Mouse (Mus musculus): Measurements from ENCODE around the gene Ryr2. TPM values are rescaled to one million over a fixed set of nuclear protein-coding genes. Genes with fewer than 3 reads are reported as not detected.

The Ryr2 gene
- polyA plus RNA-seq, 1 experiment from 2014 or later, result 22.0 TPM

GRCm38 (mm10) chr13:11880503-11881227 lies 226.1 kb downstream of the Ryr2 start:
- no peaks in the 10 kb centered on the region for H3K9me3 ChIP-seq
- no peak overlapping the region for H3K4me3 ChIP-seq
- H3K36me3 ChIP-seq, result peaks cover 34% of the 10 kb centered on the region; the same call in 1 of the 2 replicates
- H3K27ac ChIP-seq, result no peak overlapping the region
- no peak for DNase-seq (ENCODE audit: low spot score)
- no peaks in the 10 kb centered on the region for H3K27me3 ChIP-seq (ENCODE audit: insufficient read depth, poor library complexity, severe bottlenecking)
- WGBS, result 82% methylated on average over 10 of the region's 10 CpGs
- H3K4me1 ChIP-seq, result 0 out of 2 replicates have a peak, but pooled peaks cover 3% of the 10 kb centered on the region

GRCm38 (mm10) chr13:11879037-11879436 lies 227.7 kb downstream of the Ryr2 start:
- 0 out of 2 replicates have a peak, but pooled peaks cover 3% of the 10 kb centered on the region for H3K4me1 ChIP-seq
- H3K27me3 ChIP-seq (ENCODE audit: insufficient read depth, poor library complexity, severe bottlenecking), result no peaks in the 10 kb centered on the region
- H3K36me3 ChIP-seq, result peaks cover 30% of the 10 kb centered on the region; the same call in 1 of the 2 replicates
- H3K9me3 ChIP-seq, result no peaks in the 10 kb centered on the region
- DNase-seq (ENCODE audit: low spot score), result no peak
- 62% methylated on average over 3 of the region's 3 CpGs for WGBS
- no peak overlapping the region for H3K4me3 ChIP-seq
- H3K27ac ChIP-seq, result no peak overlapping the region

- Histone ChIP-seq H3K4me1 (0 out of 2 replicates have a peak, but pooled peaks cover 3% of the 10 kb centered on the region), H3K9me3 (no peaks in the 10 kb centered on the region), H3K27me3 (ENCODE audit: insufficient read depth, poor library complexity, severe bottlenecking) (no peaks in the 10 kb centered on the region), H3K27ac (no peak overlapping the region), H3K36me3 (peaks cover 26% of the 10 kb centered on the region; the same call in 1 of the 2 replicates), H3K4me3 (no peak overlapping the region)
- DNase-seq (ENCODE audit: low spot score), result no peak
- WGBS, result 0% methylated on average over 1 of the region's 1 CpGs
These were observed 231.9 kb downstream of the Ryr2 start for GRCm38 (mm10) chr13:11874852-11875251.

GRCm38 (mm10) chr13:11869971-11870370 lies 236.8 kb downstream of the Ryr2 start:
- H3K36me3 ChIP-seq, result peaks cover 26% of the 10 kb centered on the region; the same call in 1 of the 2 replicates
- no peaks in the 10 kb centered on the region for H3K27me3 ChIP-seq (ENCODE audit: insufficient read depth, poor library complexity, severe bottlenecking)
- DNase-seq (ENCODE audit: low spot score), result no peak
- no peak overlapping the region for H3K27ac ChIP-seq
- no peak overlapping the region for H3K4me3 ChIP-seq
- H3K4me1 ChIP-seq, result no peaks in the 10 kb centered on the region
- H3K9me3 ChIP-seq, result no peaks in the 10 kb centered on the region
- WGBS, result 69% methylated on average over 1 of the region's 1 CpGs

GRCm38 (mm10) chr13:11869486-11869885 lies 237.3 kb downstream of the Ryr2 start:
- H3K9me3 ChIP-seq, result no peaks in the 10 kb centered on the region
- peaks cover 26% of the 10 kb centered on the region; the same call in 1 of the 2 replicates for H3K36me3 ChIP-seq
- no peak overlapping the region for H3K4me3 ChIP-seq
- no peak overlapping the region for H3K27ac ChIP-seq
- WGBS, result 72% methylated on average over 2 of the region's 2 CpGs
- DNase-seq (ENCODE audit: low spot score), result no peak
- H3K4me1 ChIP-seq, result no peaks in the 10 kb centered on the region
- H3K27me3 ChIP-seq (ENCODE audit: insufficient read depth, poor library complexity, severe bottlenecking), result no peaks in the 10 kb centered on the region

- H3K9me3 ChIP-seq, result no peaks in the 10 kb centered on the region
- WGBS, result 76% methylated on average over 2 of the region's 2 CpGs
These were observed 237.8 kb downstream of the Ryr2 start for GRCm38 (mm10) chr13:11868979-11869378.

GRCm38 (mm10) chr13:11868056-11868455 lies 238.7 kb downstream of the Ryr2 start:
- Histone ChIP-seq H3K4me3 (no peak overlapping the region), H3K9me3 (no peaks in the 10 kb centered on the region), H3K4me1 (no peaks in the 10 kb centered on the region), H3K27me3 (ENCODE audit: insufficient read depth, poor library complexity, severe bottlenecking) (no peaks in the 10 kb centered on the region), H3K36me3 (peaks cover 26% of the 10 kb centered on the region; the same call in 1 of the 2 replicates), H3K27ac (no peak overlapping the region)
- no peak for DNase-seq (ENCODE audit: low spot score)
- 71% methylated on average over 7 of the region's 7 CpGs for WGBS

More at GRCm38 (mm10) chr13:11868979-11869378, 237.8 kb downstream of the Ryr2 start:
- no peak for DNase-seq (ENCODE audit: low spot score)
- Histone ChIP-seq H3K36me3 (peaks cover 26% of the 10 kb centered on the region; the same call in 1 of the 2 replicates), H3K4me3 (no peak overlapping the region), H3K27me3 (ENCODE audit: insufficient read depth, poor library complexity, severe bottlenecking) (no peaks in the 10 kb centered on the region), H3K4me1 (no peaks in the 10 kb centered on the region), H3K27ac (no peak overlapping the region)

- H3K36me3 ChIP-seq, result peaks cover 34% of the 10 kb centered on the region; the same call in 1 of the 2 replicates
- 81% methylated on average over 3 of the region's 3 CpGs for WGBS
These were observed 241.5 kb downstream of the Ryr2 start for GRCm38 (mm10) chr13:11865261-11865660.

GRCm38 (mm10) chr13:11851691-11852090 lies 255.1 kb downstream of the Ryr2 start:
- DNase-seq (ENCODE audit: low spot score), result no peak
- 87% methylated on average over 3 of the region's 3 CpGs for WGBS
- Histone ChIP-seq H3K36me3 (peaks cover 26% of the 10 kb centered on the region; the same call in 1 of the 2 replicates), H3K4me1 (no peaks in the 10 kb centered on the region), H3K4me3 (no peak overlapping the region), H3K9me3 (no peaks in the 10 kb centered on the region), H3K27ac (no peak overlapping the region), H3K27me3 (ENCODE audit: insufficient read depth, poor library complexity, severe bottlenecking) (no peaks in the 10 kb centered on the region)

More at GRCm38 (mm10) chr13:11865261-11865660, 241.5 kb downstream of the Ryr2 start:
- Histone ChIP-seq H3K4me1 (no peaks in the 10 kb centered on the region), H3K27ac (no peak overlapping the region), H3K27me3 (ENCODE audit: insufficient read depth, poor library complexity, severe bottlenecking) (no peaks in the 10 kb centered on the region), H3K9me3 (no peaks in the 10 kb centered on the region), H3K4me3 (no peak overlapping the region)
- no peak for DNase-seq (ENCODE audit: low spot score)

GRCm38 (mm10) chr13:11843889-11844288 lies 262.9 kb downstream of the Ryr2 start:
- Histone ChIP-seq H3K36me3 (peaks cover 5% of the 10 kb centered on the region; the same call in 1 of the 2 replicates), H3K9me3 (no peaks in the 10 kb centered on the region), H3K27me3 (ENCODE audit: insufficient read depth, poor library complexity, severe bottlenecking) (no peaks in the 10 kb centered on the region), H3K4me1 (no peaks in the 10 kb centered on the region), H3K27ac (no peak overlapping the region), H3K4me3 (no peak overlapping the region)
- 84% methylated on average over 1 of the region's 1 CpGs for WGBS
- DNase-seq (ENCODE audit: low spot score), result no peak

GRCm38 (mm10) chr13:11837870-11838269 lies 268.9 kb downstream of the Ryr2 start:
- no peaks in the 10 kb centered on the region for H3K9me3 ChIP-seq
- H3K27me3 ChIP-seq (ENCODE audit: insufficient read depth, poor library complexity, severe bottlenecking), result no peaks in the 10 kb centered on the region
- H3K4me1 ChIP-seq, result peaks cover 8% of the 10 kb centered on the region
- peaks cover 22% of the 10 kb centered on the region for H3K36me3 ChIP-seq
- 78% methylated on average over 3 of the region's 3 CpGs for WGBS
- H3K27ac ChIP-seq, result peak overlapping the region; percentile 76; the same call in 1 of the 2 replicates
- H3K4me3 ChIP-seq, result no peak overlapping the region
- DNase-seq (ENCODE audit: low spot score), result no peak

GRCm38 (mm10) chr13:11837152-11837551 lies 269.6 kb downstream of the Ryr2 start:
- Histone ChIP-seq H3K27ac (peak overlapping the region; percentile 76), H3K36me3 (peaks cover 24% of the 10 kb centered on the region), H3K4me1 (peaks cover 8% of the 10 kb centered on the region), H3K9me3 (no peaks in the 10 kb centered on the region), H3K27me3 (ENCODE audit: insufficient read depth, poor library complexity, severe bottlenecking) (no peaks in the 10 kb centered on the region), H3K4me3 (no peak overlapping the region)
- WGBS, result 84% methylated on average over 4 of the region's 4 CpGs
- no peak for DNase-seq (ENCODE audit: low spot score)

- Histone ChIP-seq H3K36me3 (peaks cover 23% of the 10 kb centered on the region), H3K4me3 (no peak overlapping the region), H3K27me3 (ENCODE audit: insufficient read depth, poor library complexity, severe bottlenecking) (no peaks in the 10 kb centered on the region), H3K27ac (peak overlapping the region; percentile 76), H3K4me1 (peaks cover 8% of the 10 kb centered on the region), H3K9me3 (no peaks in the 10 kb centered on the region)
- peak; percentile 85 for DNase-seq (ENCODE audit: low spot score)
- 55% methylated on average over 6 of the region's 6 CpGs for WGBS
These were observed 270.3 kb downstream of the Ryr2 start for GRCm38 (mm10) chr13:11836304-11837078.
